In genomic region chrX:72819594-72819993, GRCm38 (mm10) we compare ENCODE assay signal across 9 mouse cellular contexts. TPM values are rescaled to one million over a fixed set of nuclear protein-coding genes. Genes with fewer than 3 reads are reported as not detected.
DNase-seq lines count a peak whose midpoint lies in the region; ATAC-seq lines count a peak whose summit lies in the region.
"Had no signal": no experiment of that assay in that cellular context is flagged by ENCODE, and none has a peak within 500 bp of the region (broad histone marks: within the 10 kb centered on the region; RNA-seq: fewer than 3 reads in every experiment).

No protein-coding gene starts in this region.

- WGBS in midbrain, embryonic 15.5 days = 3% methylated on average over 5 of the region's 5 CpGs

- no peak for ATAC-seq in cerebellum, adult (ENCODE audit: insufficient number of reproducible peaks, low FRiP score, low TSS enrichment)
- ATAC-seq in midbrain, embryonic 15.5 days (replicated peaks) = peak; percentile 65

- no peak overlapping the region for H3K4me3 ChIP-seq in midbrain, embryonic 15.5 days
- H3K4me3 ChIP-seq: megakaryocyte, embryonic 14.5 days had no signal

- no peak overlapping the region for H3K9ac ChIP-seq in midbrain, embryonic 15.5 days

- no peaks in the 10 kb centered on the region for H3K36me3 ChIP-seq in midbrain, embryonic 15.5 days (replicated peaks)
- no peaks in the 10 kb centered on the region for H3K36me3 ChIP-seq in splenic B cell, adult 2 months (ENCODE audit: control insufficient read depth, insufficient read depth, low read length, poor library complexity, severe bottlenecking)

- peak; percentile 42 for DNase-seq in cerebellum, adult 11 months
- peak; percentile 15 for DNase-seq in adrenal gland, adult 8-10 months
- DNase-seq in embryo, embryonic 11.5 days (ENCODE audit: low read depth, low spot score) = peak; percentile 49
- DNase-seq in heart, postnatal 36 days = peak; percentile 51 to 71
- peak; percentile 14 to 91 for DNase-seq in left cerebral cortex, adult 9 months (ENCODE audit: low spot score in 2 of 2)
- peak; percentile 36 for DNase-seq in splenic B cell, adult 2 months (ENCODE audit: low read depth, low spot score)

- H3K4me1 ChIP-seq in midbrain, embryonic 15.5 days = no peaks in the 10 kb centered on the region
- H3K4me1 ChIP-seq: megakaryocyte, embryonic 14.5 days had no signal

- no peaks in the 10 kb centered on the region for H3K9me3 ChIP-seq in midbrain, embryonic 15.5 days
- H3K9me3 ChIP-seq: megakaryocyte, embryonic 14.5 days had no signal

- intact Hi-C loops in heart, postnatal 36 days (cut with DNase I) = loop anchor here (2.0 kb wide), 2 partner anchors 807 to 1171 kb away; no protein-coding TSS in a partner anchor

- H3K27me3 ChIP-seq in midbrain, embryonic 15.5 days (replicated peaks) = no peaks in the 10 kb centered on the region
- H3K27me3 ChIP-seq in splenic B cell, adult 2 months (ENCODE audit: control insufficient read depth, insufficient read depth, low read length, poor library complexity, severe bottlenecking) = no peaks in the 10 kb centered on the region

- H3K27ac ChIP-seq in midbrain, embryonic 15.5 days = no peak overlapping the region

- no peak overlapping the region for H3K4me2 ChIP-seq in midbrain, embryonic 15.5 days

RNA-seq across cellular contexts. Expression of gene Gabrq, which starts 5.4 kb away (rescaled TPM):
- under 1 TPM in 3 of 4 experiments, not detected in 1; 0.12 to 0.15 (median 0.13) TPM for total RNA-seq in adrenal gland, adult 8-10 months (2022)
- under 1 TPM in 1 of 2 experiments, not detected in 1; 0.08 TPM for total RNA-seq in heart, postnatal 36 days (2021)
- 4.1 and 4.9 TPM in 2 replicates for polyA plus RNA-seq in midbrain, embryonic 15.5 days (2015; fragmentation: Nextera tagmentation; extraction: Ambion mirVana)
